Mouse (Mus musculus) urinary bladder, adult 18-20 months (tissue): ENCODE measurements around the gene Ugt1a7c.

ENCODE experiments used
- DNase-seq, 2 experiments: peaks; one replicate each; pipeline ENCODE4 v3.0.0; 2022; ENCODE audit warnings: low spot score in 2 of 2, mixed read lengths in 2 of 2

The Ugt1a7c gene

DNA sequence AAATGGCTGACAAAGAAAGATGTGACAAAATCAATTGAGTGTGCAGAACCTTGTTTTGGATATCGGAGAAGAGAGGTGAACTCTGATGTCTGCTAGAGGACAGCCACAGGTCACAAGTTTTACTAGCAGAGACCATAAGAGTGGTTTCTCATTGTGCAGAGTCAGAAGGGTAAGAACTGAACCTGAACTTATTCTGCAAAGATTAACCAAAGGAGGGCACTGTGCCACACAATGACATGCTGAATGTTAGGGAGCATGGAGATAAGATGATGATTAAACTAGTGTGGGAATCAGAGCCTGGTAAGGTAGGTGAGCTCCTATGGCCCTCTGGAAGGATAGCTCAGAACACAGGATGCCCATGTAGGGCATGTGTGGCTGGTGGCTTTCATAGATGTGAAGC is 100.8 kb downstream of the Ugt1a7c start:
- DNase-seq, result no peak

- no peak for DNase-seq
Measured at GRCm38 (mm10) chr1:88197443-88197842, 102.6 kb downstream of the Ugt1a7c start.

- DNase-seq, result no peak
Measured at GRCm38 (mm10) chr1:88199996-88200395, 105.1 kb downstream of the Ugt1a7c start.

GRCm38 (mm10) chr1:88200456-88200855 is 105.6 kb downstream of the Ugt1a7c start, which contains the start of gene Ugt1a2:
TSS of gene Ugt1a2 (plus strand) at chr1:88200601.
- DNase-seq, result no peak

- DNase-seq, result no peak
Measured at GRCm38 (mm10) chr1:88205294-88205922, 110.5 kb downstream of the Ugt1a7c start, which contains the start of gene Dnajb3. TSS of gene Dnajb3 (minus strand) at chr1:88205782.

DNA sequence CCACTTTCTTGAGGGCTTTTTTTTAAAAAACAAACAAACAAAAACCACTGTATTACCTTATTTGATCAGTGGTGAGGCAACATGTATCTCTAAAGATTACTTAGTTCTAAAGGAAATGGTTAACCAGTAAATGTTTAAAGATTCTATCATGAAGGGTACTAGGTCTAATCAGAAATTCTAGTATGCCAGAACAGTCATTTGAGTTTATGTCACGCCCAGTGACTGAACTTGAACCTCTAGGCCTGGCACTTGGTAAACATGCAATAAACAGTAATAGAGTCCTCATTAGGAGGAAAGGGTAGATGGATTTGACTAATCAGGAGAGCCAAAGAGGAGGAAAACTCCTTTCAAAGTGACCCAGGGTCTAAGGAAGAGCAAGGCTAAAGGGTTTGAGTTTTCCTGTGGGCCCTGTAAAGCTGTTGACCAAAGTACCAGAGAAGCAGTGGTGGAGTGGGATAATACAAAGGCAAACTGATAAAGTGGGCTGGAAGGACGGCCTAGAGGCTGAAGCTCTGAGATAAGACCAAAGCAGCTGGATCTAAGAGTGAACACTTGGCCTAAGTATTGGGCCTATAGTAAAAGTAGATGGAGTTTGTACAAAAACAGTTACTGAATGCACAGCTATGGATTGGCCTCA is 112.1 kb downstream of the Ugt1a7c start:
- no peak for DNase-seq

DNA sequence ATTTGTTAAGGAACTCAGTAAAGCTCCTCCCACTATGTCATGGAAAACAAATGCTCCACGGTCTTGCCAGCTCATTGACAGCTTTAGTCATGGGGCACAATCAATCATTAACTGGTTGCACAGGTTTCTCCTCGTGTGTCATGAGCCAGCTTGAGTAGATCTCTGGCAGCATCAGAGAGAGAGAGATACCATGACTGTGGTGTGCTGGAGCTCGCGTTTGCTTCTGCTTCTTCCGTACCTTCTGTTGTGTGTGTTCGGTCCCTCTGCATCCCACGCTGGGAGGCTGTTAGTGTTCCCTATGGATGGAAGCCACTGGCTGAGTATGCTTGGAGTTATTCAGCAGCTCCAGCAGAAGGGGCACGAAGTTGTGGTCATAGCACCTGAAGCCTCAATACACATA is 117.0 kb downstream of the Ugt1a7c start, which contains the start of gene Ugt1a1:
Ugt1a1 (plus strand) TSS at position 148 of the 400 bp plus-strand sequence.
- peak; percentile 66 to 84 for DNase-seq

- no peak for DNase-seq
Measured at GRCm38 (mm10) chr1:88212341-88213045, 117.6 kb downstream of the Ugt1a7c start.

DNA sequence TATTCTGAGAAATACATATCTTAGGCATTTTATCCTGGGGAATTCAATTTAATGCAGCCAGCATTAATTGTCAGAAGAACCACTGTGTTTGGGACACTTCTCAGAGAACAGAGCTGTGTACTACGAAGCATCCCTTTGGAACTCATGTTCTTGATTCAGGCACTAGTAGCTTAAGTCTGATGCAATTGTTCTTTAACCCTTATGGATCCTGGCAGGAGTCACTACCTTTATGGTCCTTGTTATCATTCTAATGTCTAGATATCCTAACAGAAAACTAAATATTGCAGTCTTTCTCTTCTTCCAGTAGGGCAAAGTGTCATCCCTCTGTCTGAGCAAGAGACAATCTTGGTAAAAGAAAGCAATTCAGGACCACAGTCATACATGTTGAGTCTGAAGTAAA is 118.2 kb downstream of the Ugt1a7c start:
- no peak for DNase-seq

GRCm38 (mm10) chr1:88213766-88214461 is 119.1 kb downstream of the Ugt1a7c start:
- DNase-seq, result no peak

DNA sequence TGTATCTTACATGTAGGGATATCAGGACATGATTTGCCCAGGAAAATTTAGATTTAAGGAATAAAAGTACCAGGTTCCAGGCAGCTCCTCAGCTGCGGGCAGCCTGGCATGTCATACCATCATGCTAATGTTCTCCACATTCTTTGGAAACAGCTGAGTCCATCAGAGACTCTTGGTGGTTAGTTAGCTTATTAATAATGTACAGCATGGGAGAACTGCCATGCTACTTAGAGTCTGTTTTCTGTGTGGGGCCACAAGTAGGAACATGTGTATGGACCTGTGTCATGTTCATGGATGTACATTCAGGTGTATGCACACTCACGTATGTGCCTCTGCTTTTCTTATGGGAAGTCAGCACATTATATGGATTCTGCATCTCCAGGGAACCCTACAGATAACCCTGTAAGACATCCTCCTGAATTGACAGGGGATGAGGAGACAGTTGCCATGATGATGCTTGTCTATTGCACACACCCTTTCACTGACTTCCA is 119.6 kb downstream of the Ugt1a7c start:
- no peak for DNase-seq

- no peak for DNase-seq
Measured at GRCm38 (mm10) chr1:88215466-88216380, 120.9 kb downstream of the Ugt1a7c start.

DNA sequence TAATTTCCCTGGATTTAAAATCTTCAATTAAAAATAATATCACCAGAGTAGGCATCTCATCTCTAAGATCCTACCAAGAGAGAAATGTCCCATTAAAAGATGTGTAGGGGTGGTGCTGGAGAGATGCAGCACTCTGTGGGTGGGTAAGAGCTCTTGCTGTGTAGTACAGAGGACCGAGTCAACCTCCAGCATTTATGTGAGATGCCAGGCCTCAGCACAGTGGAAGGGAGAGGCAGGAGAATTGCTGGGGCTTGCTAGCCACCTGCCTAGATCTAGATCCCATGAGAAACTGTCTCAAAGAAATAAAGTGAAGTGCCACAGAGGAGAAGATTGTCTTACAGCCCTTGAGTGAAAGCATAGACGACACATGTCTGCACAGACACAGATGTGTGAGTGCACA is 121.7 kb downstream of the Ugt1a7c start:
- no peak for DNase-seq

- DNase-seq, result no peak
Measured at GRCm38 (mm10) chr1:88217144-88217543, 122.3 kb downstream of the Ugt1a7c start.

DNA sequence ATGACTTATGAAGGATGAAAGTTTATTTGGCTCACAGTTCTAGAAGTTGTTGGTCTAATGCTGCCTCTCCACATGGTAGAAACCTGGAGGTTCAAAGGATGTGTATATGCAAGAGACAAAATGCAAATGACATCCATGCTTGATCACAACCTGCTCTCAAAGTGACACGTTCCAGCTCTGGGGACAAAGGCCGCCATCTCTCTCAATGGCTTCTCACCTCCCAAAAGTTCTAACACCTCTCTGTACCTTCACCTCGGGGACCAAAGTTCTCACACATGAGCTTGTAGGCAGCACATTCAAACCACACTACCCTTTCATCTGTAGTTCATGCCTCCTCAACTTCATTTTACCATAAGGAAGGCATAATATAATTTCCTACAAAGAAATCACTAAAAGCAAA is 122.7 kb downstream of the Ugt1a7c start:
- no peak for DNase-seq

GRCm38 (mm10) chr1:88218051-88218450 is 123.2 kb downstream of the Ugt1a7c start:
- DNase-seq, result peak in 1 of 2 experiments; percentile 21

DNA sequence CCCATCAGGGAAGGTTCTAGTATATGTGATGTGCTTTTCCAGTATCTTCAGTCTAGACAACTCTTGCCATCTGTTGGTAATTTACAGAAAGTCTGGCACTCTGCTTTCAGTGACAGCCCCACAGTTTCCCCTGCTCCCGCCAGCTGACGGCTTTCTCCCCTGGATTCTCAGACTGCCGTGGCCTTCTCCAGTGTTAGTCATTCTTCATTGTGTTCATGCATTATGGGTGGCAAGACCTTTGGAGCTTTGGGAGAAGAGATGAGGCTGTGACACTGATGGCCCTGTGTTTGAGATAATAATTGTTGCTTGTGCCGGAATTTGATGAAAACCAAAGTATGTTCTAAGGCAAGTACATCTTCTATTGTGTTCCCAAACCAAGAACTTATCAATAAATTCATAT is 123.7 kb downstream of the Ugt1a7c start:
- no peak for DNase-seq

- DNase-seq, result no peak
Measured at GRCm38 (mm10) chr1:88219054-88219453, 124.2 kb downstream of the Ugt1a7c start.

GRCm38 (mm10) chr1:88220336-88220735 is 125.5 kb downstream of the Ugt1a7c start:
- DNase-seq, result peak in 1 of 2 experiments; percentile 20

DNA sequence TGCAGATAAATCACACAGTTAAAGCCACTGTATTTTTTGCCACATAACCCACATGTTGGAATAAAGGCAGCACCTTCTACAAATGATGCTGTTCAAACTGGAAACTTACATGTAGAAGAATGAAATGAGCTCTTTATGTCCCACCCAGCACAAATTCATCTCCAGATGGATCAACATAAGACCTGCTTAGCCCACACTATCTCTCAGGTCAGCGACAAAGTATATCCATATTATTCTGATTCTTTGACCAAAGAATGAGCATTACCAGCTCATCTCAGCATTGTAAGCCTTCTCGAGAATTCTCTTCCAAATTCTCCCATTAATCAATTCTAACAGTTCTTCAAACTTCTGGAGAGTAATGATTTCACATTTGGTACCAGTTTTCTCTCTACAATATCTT is 127.4 kb downstream of the Ugt1a7c start:
- no peak for DNase-seq

DNA sequence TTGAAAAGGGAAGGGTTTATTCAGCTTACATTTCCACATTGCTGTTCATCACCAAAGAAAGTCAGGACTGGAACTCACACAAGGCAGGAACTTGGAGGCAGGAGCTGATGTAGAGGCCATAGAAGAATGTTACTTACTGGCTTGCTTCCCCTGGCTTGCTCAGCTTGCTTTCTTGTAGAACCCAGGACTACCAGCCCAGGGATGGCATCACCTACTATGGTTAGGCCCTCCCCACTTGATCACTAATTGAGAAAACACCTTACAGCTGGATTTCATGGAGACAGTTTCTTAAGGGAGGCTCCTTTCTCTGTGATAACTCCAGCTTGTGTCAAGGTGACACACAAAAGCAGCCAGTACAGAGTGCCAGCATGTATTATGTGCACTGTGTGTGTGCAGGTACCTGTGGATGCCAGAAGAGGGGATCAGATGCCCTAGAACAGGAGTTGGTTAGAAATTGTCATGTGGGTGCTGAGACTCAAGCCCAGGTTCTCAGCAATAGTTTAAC is 128.2 kb downstream of the Ugt1a7c start:
- peak in 1 of 2 experiments; percentile 8 for DNase-seq
